Mouse (Mus musculus) spleen, postnatal 14 days (tissue): Measurements from ENCODE around the gene Rbm18.

ENCODE experiments used
- DNase-seq, 2 experiments: peaks; one replicate each; pipeline ENCODE4 v3.0.0; 2021 to 2022; ENCODE audit warnings: low spot score in 2 of 2

The Rbm18 gene

DNA sequence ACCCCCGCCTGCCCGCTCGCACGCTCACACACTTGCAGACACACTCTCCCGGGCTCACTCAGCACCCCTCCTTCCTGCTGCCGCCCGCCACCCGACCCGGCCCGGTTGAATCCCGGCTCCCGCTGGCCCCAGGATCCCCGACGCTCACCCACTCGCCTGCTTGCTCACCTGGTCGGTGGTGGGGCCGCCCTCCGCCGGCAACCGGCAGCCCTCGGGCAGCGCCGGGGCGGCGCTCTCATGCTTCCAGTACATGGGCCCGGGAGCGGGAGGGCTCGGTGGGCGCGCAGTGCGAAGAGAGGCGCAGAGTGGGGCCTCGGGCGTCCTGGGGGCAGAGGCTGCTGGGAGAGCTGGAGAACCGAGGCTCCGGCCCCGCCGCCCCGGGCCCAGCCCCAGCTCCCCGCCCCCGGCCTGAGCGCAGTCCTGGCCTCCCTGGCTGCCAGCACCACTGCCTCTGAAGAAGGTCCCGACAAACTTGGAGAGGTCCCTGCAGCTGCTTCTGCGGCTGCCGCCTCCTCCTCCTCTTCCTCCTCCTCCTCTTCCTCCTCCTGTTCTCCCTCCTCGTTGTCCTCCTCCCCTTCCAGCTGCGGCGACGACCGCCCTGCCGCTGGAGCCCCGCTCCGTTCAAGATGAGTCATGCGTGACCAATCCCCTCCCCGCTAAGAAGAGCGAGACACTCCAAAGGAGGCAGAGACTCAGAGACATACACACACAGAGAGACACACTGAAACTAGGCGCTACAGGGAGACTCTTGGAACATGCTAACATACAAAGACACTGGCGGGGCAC, 31.4 kb downstream of the Rbm18 start, which contains the start of gene Lhx6:
Gene Lhx6, minus strand, starts transcription at position 453 of the 786 bp plus-strand sequence.
- no peak for DNase-seq

GRCm38 (mm10) chr2:36104436-36104955, 32.1 kb downstream of the Rbm18 start:
- DNase-seq, result no peak

GRCm38 (mm10) chr2:36103555-36104367, 32.8 kb downstream of the Rbm18 start:
- DNase-seq, result no peak

DNA sequence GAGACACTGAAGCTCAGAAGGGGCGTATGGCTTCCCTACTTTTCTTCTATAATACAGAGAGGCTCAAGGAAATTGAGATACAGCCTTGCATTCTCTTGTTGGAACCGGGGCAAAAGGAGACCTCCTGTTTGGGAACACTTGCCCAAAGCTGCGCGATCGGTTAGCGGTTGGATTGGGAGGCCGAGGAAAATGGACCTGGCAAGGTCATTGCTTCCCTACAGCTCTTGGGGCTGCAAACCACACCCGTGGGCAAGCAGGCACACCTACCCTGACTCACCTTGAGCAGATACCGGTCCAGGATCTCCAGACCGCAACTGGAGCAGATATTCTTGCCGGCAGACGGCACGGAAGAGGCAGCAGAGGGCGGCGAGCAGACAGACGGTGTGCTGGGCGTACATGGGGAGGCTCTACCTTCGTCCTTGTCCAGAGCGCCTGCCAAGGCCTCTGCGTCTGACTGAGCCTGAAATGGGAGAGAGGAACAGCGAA, 33.5 kb downstream of the Rbm18 start:
- DNase-seq, result no peak

DNA sequence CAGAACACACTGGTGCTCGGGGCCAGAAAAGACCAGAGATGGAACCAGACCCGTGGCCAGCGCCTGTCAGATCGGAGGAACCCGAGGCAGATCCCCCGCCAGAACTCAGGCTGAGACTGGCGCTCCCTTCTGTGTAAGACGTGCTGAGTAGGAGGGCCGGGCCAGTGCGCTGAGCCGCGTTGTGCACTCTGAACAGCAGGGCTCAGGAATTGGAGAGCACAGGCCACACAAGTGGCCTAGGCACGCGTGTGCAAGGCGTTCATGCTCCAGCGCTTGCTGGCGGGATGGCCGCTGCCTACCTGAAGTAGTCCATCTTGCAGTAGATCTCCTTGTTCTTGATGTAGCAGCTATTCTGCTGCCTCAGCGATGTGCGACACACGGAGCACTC, 34.0 kb downstream of the Rbm18 start:
- DNase-seq, result no peak

DNA sequence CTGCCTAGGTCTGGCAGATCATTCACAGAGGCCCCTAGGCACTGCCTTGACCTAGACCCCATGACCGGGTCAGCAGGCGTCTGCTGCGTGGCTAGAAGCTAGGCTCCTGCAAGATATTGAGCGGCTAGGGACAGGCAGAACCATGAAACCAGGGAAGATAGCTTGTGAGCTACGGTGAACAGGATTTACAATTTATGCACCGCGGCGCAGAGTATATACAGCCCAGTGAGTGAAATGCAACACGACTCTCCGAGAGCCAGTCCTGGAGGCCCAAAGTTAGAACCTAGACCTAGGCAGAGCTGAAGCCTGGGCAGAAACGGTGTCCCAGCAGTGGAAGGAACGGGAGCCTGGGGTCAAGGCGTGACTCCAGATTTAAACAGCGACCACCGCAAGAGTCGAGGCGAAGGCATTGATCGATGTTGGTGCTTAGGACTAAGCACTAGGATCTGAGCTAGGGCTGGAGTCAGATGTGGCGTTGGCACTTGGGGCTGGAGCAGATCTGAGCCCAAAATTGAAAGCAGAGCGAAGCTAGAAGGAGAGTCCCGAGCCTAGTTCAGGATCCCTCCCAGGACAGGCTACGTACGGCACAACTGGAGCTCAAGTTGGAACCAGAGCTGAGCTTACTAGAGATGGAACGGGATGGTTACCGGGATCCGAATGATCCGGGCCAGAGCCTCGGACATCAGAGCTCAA, 34.6 kb downstream of the Rbm18 start:
- DNase-seq, result no peak

DNA sequence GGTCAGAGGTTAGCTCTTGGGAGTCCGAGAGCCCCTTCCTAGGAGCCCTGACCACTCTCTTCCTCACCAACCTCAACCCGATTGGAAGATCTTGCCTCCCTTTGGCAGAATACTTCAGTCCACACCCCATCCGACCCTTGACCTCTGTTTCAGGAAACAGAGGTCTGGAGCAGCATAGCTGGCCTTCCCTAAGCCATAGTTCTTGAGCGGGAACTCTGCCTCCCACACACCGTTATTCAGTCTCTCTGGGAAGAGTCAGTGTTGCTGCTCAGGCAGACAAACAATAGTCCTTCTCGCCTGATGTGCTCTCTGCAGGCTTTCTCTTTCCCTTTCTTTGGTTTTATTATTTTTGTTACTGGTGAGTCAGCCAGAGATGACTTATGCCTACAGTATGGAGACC, 36.8 kb downstream of the Rbm18 start:
- DNase-seq, result no peak

- no peak for DNase-seq
Measured at GRCm38 (mm10) chr2:36098021-36098420, 38.6 kb downstream of the Rbm18 start.

GRCm38 (mm10) chr2:36097129-36097815, 39.3 kb downstream of the Rbm18 start:
- no peak for DNase-seq

- DNase-seq, result no peak
Measured at GRCm38 (mm10) chr2:36093914-36094475, 42.6 kb downstream of the Rbm18 start.

DNA sequence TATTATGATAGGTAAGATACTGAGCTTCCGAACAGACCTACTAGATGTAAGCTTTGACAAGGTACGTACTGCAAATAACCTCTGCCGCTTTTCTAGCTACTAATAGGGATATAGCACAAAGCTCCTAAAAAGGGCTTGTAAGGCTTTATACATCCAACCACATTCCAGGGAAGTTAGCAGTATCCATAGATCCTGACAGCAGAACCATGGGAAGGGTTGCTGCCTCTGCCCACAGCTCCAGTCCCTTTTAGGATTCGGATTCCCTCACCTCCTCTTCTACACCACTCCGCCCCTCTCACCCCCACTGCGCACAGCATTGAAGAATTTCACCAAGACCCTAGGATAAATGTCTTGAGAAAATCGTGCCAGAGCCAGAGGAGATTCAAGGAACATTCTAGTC, 43.3 kb downstream of the Rbm18 start:
- DNase-seq, result no peak

- DNase-seq, result no peak
Measured at GRCm38 (mm10) chr2:36092748-36093147, 43.8 kb downstream of the Rbm18 start.

DNA sequence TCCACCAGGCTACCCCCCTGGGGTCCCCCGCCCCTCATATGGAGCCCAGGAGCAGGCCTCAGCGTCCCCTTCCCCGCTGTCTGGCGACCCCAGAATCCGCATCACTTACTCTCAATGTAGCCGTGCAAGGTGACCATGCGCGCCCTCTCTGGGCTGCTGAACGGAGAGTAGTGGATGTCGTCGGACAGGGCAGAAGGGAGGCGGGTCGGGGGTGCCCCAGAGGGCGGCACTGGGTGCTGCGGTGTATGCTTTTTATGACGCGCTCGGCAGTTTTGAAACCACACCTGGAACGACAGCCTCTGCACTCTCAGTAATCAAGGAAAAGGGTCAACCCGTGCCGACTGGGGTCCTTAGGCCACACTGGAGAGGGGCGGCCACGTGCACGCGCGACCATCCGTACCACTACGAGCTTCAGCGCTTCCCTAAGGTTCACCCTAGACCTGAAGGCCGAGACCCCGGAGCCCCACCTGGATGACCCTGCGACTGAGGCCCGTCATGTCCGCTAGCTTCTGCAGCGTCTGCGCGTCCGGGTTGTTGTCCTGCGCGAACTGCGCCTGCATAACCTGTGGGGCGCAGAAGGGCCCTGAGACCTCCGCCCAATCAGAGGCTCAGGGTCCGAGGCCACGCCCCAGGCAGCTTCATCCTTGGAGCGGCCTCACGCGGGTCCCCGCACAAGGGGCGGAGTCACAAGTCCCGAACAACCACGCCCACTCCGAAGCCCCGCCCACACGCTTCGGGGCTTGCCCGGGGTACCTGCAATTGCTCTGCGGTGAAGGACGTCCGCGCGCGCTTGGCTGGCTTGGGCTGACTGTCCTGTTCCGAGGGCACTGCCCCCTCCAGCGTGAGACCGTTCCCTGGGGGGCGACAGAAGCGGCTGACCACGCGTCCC, 45.5 kb downstream of the Rbm18 start:
- DNase-seq, result peak; percentile 27 to 39

DNA sequence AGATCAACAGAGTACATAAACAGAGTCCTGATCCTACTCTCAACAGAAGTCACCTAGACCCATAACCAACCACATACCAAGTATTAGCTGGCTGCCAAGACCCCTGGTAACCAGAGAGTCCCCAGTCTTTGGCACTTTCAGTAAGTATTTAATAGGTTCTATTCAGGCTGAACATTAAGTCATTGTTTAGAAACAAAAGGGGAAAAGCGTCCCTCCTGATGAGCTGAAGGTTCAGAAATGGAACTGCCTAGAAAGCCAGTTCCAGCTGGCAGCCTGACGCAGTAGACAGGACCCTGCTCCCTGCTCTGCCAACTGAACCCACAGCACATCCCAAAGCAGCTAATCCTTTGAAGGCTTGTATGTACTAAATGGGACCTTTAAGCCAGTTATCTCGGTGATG, 47.4 kb downstream of the Rbm18 start:
- no peak for DNase-seq

DNA sequence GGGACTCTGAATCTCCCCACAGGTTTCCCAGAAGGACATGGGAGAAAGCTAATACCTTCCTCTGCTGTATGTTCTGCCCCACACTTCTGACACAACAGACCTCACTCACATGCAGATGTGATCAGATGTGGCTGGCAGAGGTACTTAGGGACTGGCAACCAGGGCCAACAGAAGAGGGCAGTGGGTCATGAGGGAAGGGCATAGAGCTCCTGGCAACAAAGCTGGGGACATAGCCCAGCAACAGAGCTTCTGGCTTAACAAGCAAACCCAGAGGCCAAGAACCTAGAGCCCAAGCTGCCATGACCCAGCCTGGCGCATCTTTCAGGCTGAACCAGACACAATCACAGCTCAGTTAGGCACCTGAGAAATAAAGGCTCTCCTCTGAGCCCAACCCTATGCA, 51.5 kb downstream of the Rbm18 start:
- no peak for DNase-seq

DNA sequence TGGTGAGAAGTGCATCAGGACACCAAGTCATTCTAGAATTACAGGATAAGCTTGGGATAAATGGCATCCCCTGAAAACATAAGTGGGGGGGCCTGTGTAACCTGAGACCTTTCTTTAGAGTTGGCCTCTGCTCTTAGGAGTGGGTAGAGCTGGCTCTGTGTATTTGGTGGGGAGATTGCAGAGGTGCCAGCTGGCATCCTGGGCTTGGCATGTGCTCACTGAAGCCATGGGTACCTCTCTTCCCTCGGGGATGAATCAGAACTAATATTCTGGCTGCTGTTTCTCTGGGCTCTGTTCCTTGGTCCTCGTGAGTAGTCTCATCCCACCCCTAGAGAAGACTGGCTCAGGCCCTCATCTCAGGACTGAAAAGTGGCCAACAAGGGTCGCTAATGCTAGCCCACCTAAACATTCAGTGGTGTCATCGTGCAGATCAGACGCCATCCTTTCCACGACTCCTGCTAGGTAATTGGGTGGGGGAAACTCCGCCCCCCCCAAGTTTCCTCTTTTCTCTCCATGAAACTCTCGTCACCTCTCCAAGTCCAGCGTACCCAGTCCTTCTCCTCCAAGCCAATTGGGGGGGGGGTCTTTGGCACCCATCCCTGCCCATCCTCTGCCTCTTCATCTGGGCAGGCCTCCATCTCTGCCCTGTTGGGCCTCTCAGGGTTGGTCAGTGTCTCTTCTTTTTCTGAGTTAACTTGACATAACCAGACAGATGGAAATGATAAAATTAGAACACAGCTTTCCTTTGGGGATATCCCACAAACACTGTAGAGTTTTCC, 53.6 kb downstream of the Rbm18 start:
- no peak for DNase-seq

DNA sequence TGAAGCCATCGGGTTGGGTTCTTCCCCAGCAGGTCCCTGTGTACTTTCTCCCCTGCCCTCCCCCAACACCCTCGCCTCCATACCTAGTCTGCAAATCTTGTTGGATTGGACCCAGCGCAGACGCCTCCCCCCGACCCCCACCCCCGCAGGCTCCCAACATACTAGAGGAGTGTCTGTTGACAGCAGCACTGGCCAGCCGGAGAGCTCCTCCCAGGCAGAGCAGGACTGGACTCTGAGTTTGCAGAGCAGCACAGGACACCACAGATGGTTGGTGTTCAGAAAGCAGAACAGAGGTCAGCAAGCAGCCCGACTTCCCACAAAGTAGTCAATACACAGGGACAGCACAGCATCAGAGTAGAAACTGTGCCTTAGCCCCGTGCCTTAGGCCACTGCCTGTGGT, 55.1 kb downstream of the Rbm18 start:
- no peak for DNase-seq

DNA sequence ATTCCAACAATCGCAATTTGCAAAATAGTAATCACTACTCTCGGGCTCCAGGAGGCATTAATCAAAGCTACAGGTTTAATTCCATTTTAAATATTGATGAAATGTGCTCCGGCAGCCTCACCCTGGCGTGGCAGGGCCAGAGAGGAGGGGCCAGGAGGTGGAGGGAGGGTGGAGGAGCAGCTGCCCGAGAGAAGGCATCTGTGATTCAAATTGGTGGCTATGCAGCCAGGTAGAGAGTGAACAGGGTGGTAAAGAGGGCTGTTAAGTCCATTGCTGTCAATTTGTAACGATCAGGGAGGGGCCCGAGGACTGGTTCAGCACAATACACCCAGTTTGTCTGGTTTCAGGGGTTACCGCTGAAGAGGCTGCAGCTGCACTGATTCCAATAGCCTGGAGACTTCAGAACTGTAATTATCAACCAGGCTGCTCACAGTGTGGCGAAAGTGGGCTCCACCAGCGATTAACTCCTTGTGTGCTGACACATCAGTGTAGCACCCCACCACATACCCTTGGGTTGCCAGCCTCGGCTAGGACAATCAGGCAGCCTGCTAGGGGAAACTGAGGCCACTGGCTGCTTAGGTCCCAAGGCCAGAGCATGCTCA, 59.3 kb downstream of the Rbm18 start:
- no peak for DNase-seq

GRCm38 (mm10) chr2:36075210-36075609, 61.4 kb downstream of the Rbm18 start:
- DNase-seq, result no peak
